Mouse (Mus musculus) embryonic facial prominence, embryonic 10.5 days (tissue): Measurements from ENCODE around the gene Sdccag8. TPM values are rescaled to one million over a fixed set of nuclear protein-coding genes. Genes with fewer than 3 reads are reported as not detected.
A peak's percentile ranks its signal among the peaks of the same experiment; 100 is the strongest.
"Not testable (repeated sequence)": the region's sequence is repeated elsewhere in the genome, so short reads cannot be mapped to it uniquely, and the experiment has no call there.

Experiments
- DNase-seq: peaks from one replicate; pipeline ENCODE4 v3.0.0-alpha.2; 2017; ENCODE audit warnings: low spot score
- H3K27ac ChIP-seq: fragments of 300-500 bp; sonication (generic); replicated peaks from 2 replicates; pipeline ENCODE4 v1.5.1; 2016; ENCODE audit warnings: mild to moderate bottlenecking
- H3K27me3 ChIP-seq: fragments of 300-500 bp; sonication (generic); replicated peaks from 2 replicates; pipeline ENCODE4 v1.6.1; 2016; ENCODE audit warnings: low read depth, mild to moderate bottlenecking; ENCODE audit not compliant: poor library complexity, severe bottlenecking
- H3K36me3 ChIP-seq: fragments of 300-500 bp; sonication (generic); replicated peaks from 2 replicates; pipeline ENCODE4 v1.6.1; 2016; ENCODE audit warnings: mild to moderate bottlenecking, moderate library complexity
- H3K4me1 ChIP-seq: fragments of 300-500 bp; sonication (generic); 2 replicates; pipeline ENCODE4 v1.6.1; 2016
- H3K4me3 ChIP-seq: fragments of 300-500 bp; sonication (generic); 2 replicates; pipeline ENCODE4 v1.5.1; 2016; ENCODE audit warnings: mild to moderate bottlenecking, moderate library complexity
- H3K9me3 ChIP-seq: fragments of 300-500 bp; sonication (generic); 2 replicates; pipeline ENCODE4 v1.6.1; 2016; ENCODE audit warnings: mild to moderate bottlenecking
- WGBS: fragments of 180-500 bp; shearing (Covaris S2); methylation state at CpG from one replicate; pipeline ENCODE4 v1.1.7; 2016; 5-methylcytosine and 5-hydroxymethylcytosine counted together
- polyA plus RNA-seq: library from polyadenylated mRNA; unstranded; fragments of >200 nt; fragmentation: Nextera tagmentation; extraction: Ambion mirVana; gene quantifications from 2 replicates; pipeline ENCODE4 v1.2.1, GENCODE M21; 2016

Sdccag8 gene
- polyA plus RNA-seq, 1 experiment from 2014 or later: 14.6 TPM

- Histone ChIP-seq H3K27me3 (no peaks in the 10 kb centered on the region), H3K4me3 (no peak overlapping the region), H3K4me1 (peaks cover 21% of the 10 kb centered on the region), H3K9me3 (no peaks in the 10 kb centered on the region), H3K36me3 (no peaks in the 10 kb centered on the region), H3K27ac (peak overlapping the region; percentile 78)
- DNase-seq: no peak
- WGBS: 74% methylated on average over 13 of the region's 13 CpGs
Observed at GRCm38 (mm10) chr1:176934043-176934762, 119.7 kb downstream of the Sdccag8 start.

- no peak for DNase-seq
- 78% methylated on average over 8 of the region's 8 CpGs for WGBS
- no peak overlapping the region for H3K4me3 ChIP-seq
- peaks cover 12% of the 10 kb centered on the region; the same call in 1 of the 2 replicates for H3K4me1 ChIP-seq
- no peak overlapping the region for H3K27ac ChIP-seq
- H3K27me3 ChIP-seq: no peaks in the 10 kb centered on the region
- no peaks in the 10 kb centered on the region for H3K36me3 ChIP-seq
- H3K9me3 ChIP-seq: no peaks in the 10 kb centered on the region
Observed at GRCm38 (mm10) chr1:176939901-176940341, 125.5 kb downstream of the Sdccag8 start.

- H3K27ac ChIP-seq, H3K9me3 ChIP-seq, DNase-seq, H3K27me3 ChIP-seq, H3K4me3 ChIP-seq, H3K36me3 ChIP-seq, H3K4me1 ChIP-seq: not testable (repeated sequence)
Observed at GRCm38 (mm10) chr1:176941286-176941990, 127.0 kb downstream of the Sdccag8 start.

- no peaks in the 10 kb centered on the region for H3K27me3 ChIP-seq
- H3K36me3 ChIP-seq: no peaks in the 10 kb centered on the region
- H3K4me3 ChIP-seq: no peak overlapping the region
- no peak overlapping the region for H3K27ac ChIP-seq
- DNase-seq: no peak
- WGBS: 91% methylated on average over 5 of the region's 5 CpGs
- no peaks in the 10 kb centered on the region for H3K9me3 ChIP-seq
- H3K4me1 ChIP-seq: 0 out of 2 replicates have a peak, but pooled peaks cover 4% of the 10 kb centered on the region
Observed at GRCm38 (mm10) chr1:176943126-176943525, 128.7 kb downstream of the Sdccag8 start.

- Histone ChIP-seq H3K4me3 (no peak overlapping the region), H3K27me3 (no peaks in the 10 kb centered on the region), H3K36me3 (no peaks in the 10 kb centered on the region), H3K27ac (no peak overlapping the region), H3K9me3 (no peaks in the 10 kb centered on the region), H3K4me1 (0 out of 2 replicates have a peak, but pooled peaks cover 4% of the 10 kb centered on the region)
- 91% methylated on average over 5 of the region's 5 CpGs for WGBS
- no peak for DNase-seq
Observed at GRCm38 (mm10) chr1:176943987-176944386, 129.5 kb downstream of the Sdccag8 start.

- Histone ChIP-seq H3K4me3 (no peak overlapping the region), H3K4me1 (0 out of 2 replicates have a peak, but pooled peaks cover 4% of the 10 kb centered on the region), H3K27me3 (no peaks in the 10 kb centered on the region), H3K36me3 (no peaks in the 10 kb centered on the region), H3K27ac (no peak overlapping the region), H3K9me3 (no peaks in the 10 kb centered on the region)
- 86% methylated on average over 8 of the region's 8 CpGs for WGBS
- no peak for DNase-seq
Observed at GRCm38 (mm10) chr1:176944458-176945174, 130.2 kb downstream of the Sdccag8 start.

- Histone ChIP-seq H3K27me3 (no peaks in the 10 kb centered on the region), H3K27ac (no peak overlapping the region), H3K9me3 (no peaks in the 10 kb centered on the region), H3K36me3 (no peaks in the 10 kb centered on the region), H3K4me3 (no peak overlapping the region), H3K4me1 (0 out of 2 replicates have a peak, but pooled peaks cover 4% of the 10 kb centered on the region)
- DNase-seq: no peak
- 87% methylated on average over 12 of the region's 12 CpGs for WGBS
Observed at GRCm38 (mm10) chr1:176945175-176945540, 130.7 kb downstream of the Sdccag8 start.

GRCm38 (mm10) chr1:176946031-176946795 lies 131.8 kb downstream of the Sdccag8 start:
- Histone ChIP-seq H3K36me3 (no peaks in the 10 kb centered on the region), H3K27me3 (no peaks in the 10 kb centered on the region), H3K27ac (no peak overlapping the region), H3K9me3 (no peaks in the 10 kb centered on the region), H3K4me1 (0 out of 2 replicates have a peak, but pooled peaks cover 4% of the 10 kb centered on the region), H3K4me3 (no peak overlapping the region)
- DNase-seq: no peak
- 85% methylated on average over 11 of the region's 11 CpGs for WGBS

GRCm38 (mm10) chr1:176946796-176947181 lies 132.3 kb downstream of the Sdccag8 start:
- Histone ChIP-seq H3K4me3 (no peak overlapping the region), H3K36me3 (no peaks in the 10 kb centered on the region), H3K9me3 (no peaks in the 10 kb centered on the region), H3K27ac (no peak overlapping the region), H3K4me1 (0 out of 2 replicates have a peak, but pooled peaks cover 4% of the 10 kb centered on the region), H3K27me3 (no peaks in the 10 kb centered on the region)
- WGBS: 81% methylated on average over 7 of the region's 7 CpGs
- DNase-seq: no peak

- H3K27ac ChIP-seq: no peak overlapping the region
- 81% methylated on average over 6 of the region's 6 CpGs for WGBS
Observed at GRCm38 (mm10) chr1:176948861-176949260, 134.4 kb downstream of the Sdccag8 start.

GRCm38 (mm10) chr1:176949320-176949719 lies 134.9 kb downstream of the Sdccag8 start:
- no peak overlapping the region for H3K27ac ChIP-seq
- 91% methylated on average over 6 of the region's 6 CpGs for WGBS
- no peaks in the 10 kb centered on the region for H3K36me3 ChIP-seq
- DNase-seq: no peak
- no peaks in the 10 kb centered on the region for H3K9me3 ChIP-seq
- H3K27me3 ChIP-seq: no peaks in the 10 kb centered on the region
- 0 out of 2 replicates have a peak, but pooled peaks cover 4% of the 10 kb centered on the region for H3K4me1 ChIP-seq
- H3K4me3 ChIP-seq: no peak overlapping the region

More at GRCm38 (mm10) chr1:176948861-176949260, 134.4 kb downstream of the Sdccag8 start:
- DNase-seq: no peak
- 0 out of 2 replicates have a peak, but pooled peaks cover 4% of the 10 kb centered on the region for H3K4me1 ChIP-seq
- H3K4me3 ChIP-seq: no peak overlapping the region
- no peaks in the 10 kb centered on the region for H3K36me3 ChIP-seq
- H3K9me3 ChIP-seq: no peaks in the 10 kb centered on the region
- no peaks in the 10 kb centered on the region for H3K27me3 ChIP-seq

- H3K27ac ChIP-seq: no peak overlapping the region
- H3K36me3 ChIP-seq: no peaks in the 10 kb centered on the region
- H3K27me3 ChIP-seq: no peaks in the 10 kb centered on the region
- H3K4me3 ChIP-seq: no peak overlapping the region
- DNase-seq: no peak
- H3K4me1 ChIP-seq: no peaks in the 10 kb centered on the region
- WGBS: 88% methylated on average over 6 of the region's 6 CpGs
- H3K9me3 ChIP-seq: no peaks in the 10 kb centered on the region
Observed at GRCm38 (mm10) chr1:176950061-176950460, 135.6 kb downstream of the Sdccag8 start.
